Mouse (Mus musculus): ENCODE measurements around the gene Gpx4. TPM values are rescaled to one million over a fixed set of nuclear protein-coding genes. Genes with fewer than 3 reads are reported as not detected.

Gene Gpx4
- polyA plus RNA-seq, 1 experiment from 2014 or later, result 946 TPM

DNA sequence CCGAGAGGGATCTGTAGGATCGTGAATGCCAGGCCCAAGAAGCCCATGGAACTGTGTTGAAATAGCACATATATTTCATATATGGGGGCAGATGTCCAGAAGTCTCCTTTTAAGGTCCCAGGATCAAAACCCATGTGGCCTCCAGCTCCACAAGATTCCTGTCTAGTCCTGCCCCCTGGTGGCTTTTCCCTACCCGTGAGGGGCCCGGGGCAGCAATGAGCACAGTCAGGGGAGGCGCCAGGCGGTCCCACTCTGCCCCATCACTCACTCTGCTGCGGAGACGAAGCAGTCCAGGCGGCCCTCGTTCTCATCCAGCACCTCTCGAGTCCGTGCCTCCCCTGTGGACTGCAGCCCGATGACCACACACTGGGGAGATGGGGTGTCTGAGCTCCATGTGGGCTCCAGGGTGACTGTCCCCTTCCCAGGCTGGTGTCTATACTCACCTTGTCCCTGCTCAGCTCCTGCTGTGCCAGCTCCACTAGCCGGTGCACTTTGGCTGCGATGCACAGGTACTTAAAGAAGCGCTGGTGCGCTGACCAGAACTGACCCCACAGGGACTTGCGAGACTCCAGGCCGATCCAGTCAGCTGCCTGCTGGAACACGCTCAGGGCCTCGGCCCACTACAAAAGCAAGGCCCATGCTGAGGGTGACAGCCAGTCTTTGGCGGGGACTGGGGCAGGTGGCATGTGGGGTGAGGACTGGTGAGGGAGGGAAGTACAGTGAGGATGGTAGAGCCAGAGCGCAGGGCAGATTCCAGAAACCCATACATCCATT, 17.1 kb downstream of the Gpx4 start:
- ATAC-seq (replicated peaks; ENCODE audit: low FRiP score, low read depth), result no peak
- Histone ChIP-seq H3K27ac (no peak overlapping the region), H3K9ac (ENCODE audit: low read depth, low read length) (peak overlapping the region; percentile 4; the same call in 1 of the 2 replicates), H3K4me2 (ENCODE audit: low read length) (no peak overlapping the region), H3K36me3 (ENCODE audit: insufficient read depth, low read length) (peaks cover 33% of the 10 kb centered on the region), H3K9me3 (replicated peaks; ENCODE audit: low read length) (no peaks in the 10 kb centered on the region), H3K4me3 (replicated peaks; ENCODE audit: low read depth, low read length) (no peak overlapping the region), H3K27me3 (ENCODE audit: insufficient read depth, low read length) (no peaks in the 10 kb centered on the region), H3K4me1 (replicated peaks; ENCODE audit: insufficient read depth, low read length) (no peaks in the 10 kb centered on the region)
- WGBS, result 76% methylated on average over 23 of the region's 23 CpGs
- peak; percentile 48 for TF ChIP-seq CTCF (IDR thresholded peaks at IDR 0.05; ENCODE audit: low read depth)
- no peak for DNase-seq (ENCODE audit: low spot score)

DNA sequence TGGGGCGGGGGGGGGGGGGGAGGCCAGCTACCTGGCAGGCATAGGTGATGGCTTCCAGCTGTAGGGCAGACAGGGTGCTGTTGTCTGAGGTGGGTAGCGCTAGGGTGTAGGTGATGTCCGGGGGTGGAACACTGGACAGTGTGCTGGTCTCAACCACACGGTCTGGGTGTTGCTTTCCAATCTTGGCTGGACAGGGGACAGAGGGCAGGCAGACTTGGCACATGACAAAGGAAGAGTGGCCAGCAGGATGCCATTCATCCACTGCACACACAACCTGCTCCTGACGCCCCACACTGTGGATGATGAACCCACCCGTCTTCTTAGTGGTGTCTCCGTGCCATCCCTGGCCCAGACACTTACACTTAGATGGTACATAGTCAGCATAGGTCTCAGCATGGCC, 22.3 kb downstream of the Gpx4 start:
- no peak overlapping the region for H3K4me2 ChIP-seq (ENCODE audit: low read length)
- H3K4me1 ChIP-seq (replicated peaks; ENCODE audit: insufficient read depth, low read length), result peaks cover 16% of the 10 kb centered on the region
- H3K9ac ChIP-seq (ENCODE audit: low read depth, low read length), result no peak overlapping the region
- H3K4me3 ChIP-seq (replicated peaks; ENCODE audit: low read depth, low read length), result no peak overlapping the region
- no peak overlapping the region for H3K27ac ChIP-seq
- H3K27me3 ChIP-seq (ENCODE audit: insufficient read depth, low read length), result no peaks in the 10 kb centered on the region
- 87% methylated on average over 6 of the region's 7 CpGs for WGBS
- TF ChIP-seq CTCF (IDR thresholded peaks at IDR 0.05; ENCODE audit: low read depth), result no peak
- H3K9me3 ChIP-seq (replicated peaks; ENCODE audit: low read length), result no peaks in the 10 kb centered on the region
- no peak for ATAC-seq (replicated peaks; ENCODE audit: low FRiP score, low read depth)
- H3K36me3 ChIP-seq (ENCODE audit: insufficient read depth, low read length), result peaks cover 6% of the 10 kb centered on the region; the same call in 1 of the 2 replicates
- no peak for DNase-seq (ENCODE audit: low spot score)

GRCm38 (mm10) chr10:80069948-80070450, 23.0 kb downstream of the Gpx4 start:
- 87% methylated on average over 4 of the region's 4 CpGs for WGBS
- no peak for ATAC-seq (replicated peaks; ENCODE audit: low FRiP score, low read depth)

GRCm38 (mm10) chr10:80070837-80071515, 24.0 kb downstream of the Gpx4 start:
- ATAC-seq (replicated peaks; ENCODE audit: low FRiP score, low read depth) (peak; percentile 76), DNase-seq (ENCODE audit: low spot score) (peak; percentile 83)
- H3K36me3 ChIP-seq (ENCODE audit: insufficient read depth, low read length), result no peaks in the 10 kb centered on the region; the same call in 1 of the 2 replicates

More at GRCm38 (mm10) chr10:80069948-80070450, 23.0 kb downstream of the Gpx4 start:
- Histone ChIP-seq H3K4me1 (replicated peaks; ENCODE audit: insufficient read depth, low read length) (peaks cover 16% of the 10 kb centered on the region), H3K36me3 (ENCODE audit: insufficient read depth, low read length) (peaks cover 4% of the 10 kb centered on the region; the same call in 1 of the 2 replicates), H3K9ac (ENCODE audit: low read depth, low read length) (no peak overlapping the region), H3K27ac (no peak overlapping the region), H3K27me3 (ENCODE audit: insufficient read depth, low read length) (no peaks in the 10 kb centered on the region), H3K4me2 (ENCODE audit: low read length) (no peak overlapping the region), H3K4me3 (replicated peaks; ENCODE audit: low read depth, low read length) (no peak overlapping the region), H3K9me3 (replicated peaks; ENCODE audit: low read length) (no peaks in the 10 kb centered on the region)
- TF ChIP-seq CTCF (IDR thresholded peaks at IDR 0.05; ENCODE audit: low read depth), result no peak
- DNase-seq (ENCODE audit: low spot score), result no peak

GRCm38 (mm10) chr10:80071516-80071900, 24.5 kb downstream of the Gpx4 start:
- Histone ChIP-seq H3K27me3 (ENCODE audit: insufficient read depth, low read length) (no peaks in the 10 kb centered on the region), H3K27ac (peak overlapping the region; percentile 86), H3K4me3 (replicated peaks; ENCODE audit: low read depth, low read length) (no peak overlapping the region), H3K9ac (ENCODE audit: low read depth, low read length) (no peak overlapping the region), H3K4me1 (replicated peaks; ENCODE audit: insufficient read depth, low read length) (peaks cover 23% of the 10 kb centered on the region), H3K36me3 (ENCODE audit: insufficient read depth, low read length) (no peaks in the 10 kb centered on the region; the same call in 1 of the 2 replicates), H3K9me3 (replicated peaks; ENCODE audit: low read length) (no peaks in the 10 kb centered on the region), H3K4me2 (ENCODE audit: low read length) (no peak overlapping the region)
- TF ChIP-seq CTCF (IDR thresholded peaks at IDR 0.05; ENCODE audit: low read depth), result no peak
- ATAC-seq (replicated peaks; ENCODE audit: low FRiP score, low read depth) (peak; percentile 22; the same call in 1 of the 2 replicates), DNase-seq (ENCODE audit: low spot score) (no peak)
- 46% methylated on average over 3 of the region's 3 CpGs for WGBS

More at GRCm38 (mm10) chr10:80070837-80071515, 24.0 kb downstream of the Gpx4 start:
- Histone ChIP-seq H3K27me3 (ENCODE audit: insufficient read depth, low read length) (no peaks in the 10 kb centered on the region), H3K4me2 (ENCODE audit: low read length) (no peak overlapping the region), H3K27ac (peak overlapping the region; percentile 86), H3K9me3 (replicated peaks; ENCODE audit: low read length) (no peaks in the 10 kb centered on the region), H3K4me3 (replicated peaks; ENCODE audit: low read depth, low read length) (no peak overlapping the region), H3K9ac (ENCODE audit: low read depth, low read length) (no peak overlapping the region), H3K4me1 (replicated peaks; ENCODE audit: insufficient read depth, low read length) (peaks cover 21% of the 10 kb centered on the region)
- WGBS, result 39% methylated on average over 9 of the region's 9 CpGs
- no peak for TF ChIP-seq CTCF (IDR thresholded peaks at IDR 0.05; ENCODE audit: low read depth)

All from kidney, postnatal 0 days (tissue).